Mouse (Mus musculus): ENCODE results near the gene Map4k3. TPM values are rescaled to one million over a fixed set of nuclear protein-coding genes. Genes with fewer than 3 reads are reported as not detected.
A peak's percentile ranks its signal among the peaks of the same experiment; 100 is the strongest.
"Not testable (repeated sequence)": the region's sequence is repeated elsewhere in the genome, so short reads cannot be mapped to it uniquely, and the experiment has no call there.

Gene Map4k3
- total and polyA plus RNA-seq, 3 experiments: 3.2 to 4.1 TPM; not detected in 1

DNA sequence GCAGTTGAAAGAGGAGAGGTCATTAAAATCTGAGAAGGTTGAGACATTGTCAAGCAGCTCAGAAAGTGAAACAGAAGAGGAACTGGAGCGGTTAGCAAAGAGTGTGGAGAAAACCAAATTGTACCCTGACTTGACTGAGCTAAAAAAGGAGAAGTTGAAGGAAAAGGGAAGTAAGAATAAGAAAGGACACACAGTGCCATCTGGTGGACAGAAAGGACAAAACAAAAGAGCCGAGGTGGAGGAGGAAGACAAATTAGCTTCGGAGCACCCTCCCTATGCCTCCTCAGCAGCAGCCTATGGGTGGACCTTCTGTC, 163.7 kb downstream of the Map4k3 start (continued):
- no peak; the same call in 1 of the 2 replicates for TF ChIP-seq TCF12 (IDR thresholded peaks at IDR 0.05; ENCODE audit: low read depth, low read length)
- 0 out of 2 replicates have a peak, but pooled peaks have one; percentile 4 for TF ChIP-seq GATA1 (IDR thresholded peaks at IDR 0.05; ENCODE audit: low read depth, low read length)
- no peak for TF ChIP-seq JUND (IDR thresholded peaks at IDR 0.05; ENCODE audit: low read depth, low read length)
- TF ChIP-seq SIN3A (IDR thresholded peaks at IDR 0.05; ENCODE audit: low read length): peak; percentile 66; the same call in 1 of the 2 replicates
- no peak for TF ChIP-seq USF2 (IDR thresholded peaks at IDR 0.05; ENCODE audit: borderline replicate concordance in 1 of 2, insufficient read depth in 1 of 2, low read depth in 1 of 2, low read length in 2 of 2)
- TF ChIP-seq CHD1 (IDR thresholded peaks at IDR 0.05; ENCODE audit: low read depth, low read length): no peak
- no peak for TF ChIP-seq ELF1 (IDR thresholded peaks at IDR 0.05; ENCODE audit: low read depth, low read length)
- no peak; the same call in 1 of the 2 replicates for TF ChIP-seq RCOR1 (IDR thresholded peaks at IDR 0.05; ENCODE audit: low read depth, low read length)
- TF ChIP-seq USF1 (IDR thresholded peaks at IDR 0.05; ENCODE audit: low read depth, low read length): no peak
- TF ChIP-seq NELFE (IDR thresholded peaks at IDR 0.05; ENCODE audit: low read depth, low read length): no peak; the same call in 1 of the 2 replicates
- TF ChIP-seq TBP (IDR thresholded peaks at IDR 0.05; ENCODE audit: low read depth, low read length): peak; percentile 85
- TF ChIP-seq CTCF (IDR thresholded peaks at IDR 0.05 in 2 of 3, conservative IDR thresholded peaks at IDR 0.05 in 1 of 3; ENCODE audit: control insufficient read depth in 1 of 3, insufficient read depth in 1 of 3, low read depth in 2 of 3, low read length in 3 of 3, poor library complexity in 1 of 3, severe bottlenecking in 1 of 3): peak; percentile 40 to 79 (median 57); a peak in 5 of 6 replicates
- no peak for TF ChIP-seq MEF2A (IDR thresholded peaks at IDR 0.05; ENCODE audit: extremely low read depth, insufficient replicate concordance, low read depth, low read length, poor library complexity, severe bottlenecking)
- no peak for TF ChIP-seq UBTF (IDR thresholded peaks at IDR 0.05; ENCODE audit: borderline replicate concordance, insufficient read depth, low read depth, low read length)
- no peak for TF ChIP-seq NRF1 (IDR thresholded peaks at IDR 0.05; ENCODE audit: insufficient read depth, low read depth, low read length, poor library complexity, severe bottlenecking)
- peak; percentile 62; the same call in 1 of the 2 replicates for TF ChIP-seq MXI1 (IDR thresholded peaks at IDR 0.05; ENCODE audit: low read depth, low read length)

- DNase-seq (ENCODE audit: low read depth, low spot score): peak; percentile 92
- not testable (repeated sequence) for H3K36me3 ChIP-seq (ENCODE audit: control insufficient read depth in 1 of 2, insufficient read depth in 2 of 2, low read length in 2 of 2); H3K4me1 ChIP-seq (ENCODE audit: control insufficient read depth in 1 of 2, insufficient read depth in 2 of 2, low read length in 2 of 2); H3K79me2 ChIP-seq (ENCODE audit: control insufficient read depth, insufficient read depth, low read length, poor library complexity); H3K27me3 ChIP-seq (ENCODE audit: control insufficient read depth in 1 of 2, insufficient read depth in 2 of 2, low read length in 2 of 2); H3K9me3 ChIP-seq (replicated peaks; ENCODE audit: insufficient read depth, low read length)
- peak overlapping the region; percentile 95 for H3K27ac ChIP-seq (ENCODE audit: control insufficient read depth, low read depth, low read length)
- H3K9ac ChIP-seq (ENCODE audit: control insufficient read depth, low read depth, low read length, poor library complexity, severe bottlenecking): peak overlapping the region; percentile 80
- peak overlapping the region; percentile 75 to 80 for H3K4me3 ChIP-seq (ENCODE audit: control insufficient read depth in 1 of 2, insufficient read depth in 1 of 2, low read depth in 2 of 2, low read length in 2 of 2)
- peak; percentile 80 for TF ChIP-seq POLR2AphosphoS2 (IDR thresholded peaks at IDR 0.05; ENCODE audit: low read length)
- TF ChIP-seq NELFE (IDR thresholded peaks at IDR 0.05; ENCODE audit: low read depth, low read length): peak; percentile 75
- TF ChIP-seq SIN3A (IDR thresholded peaks at IDR 0.05; ENCODE audit: low read length): peak; percentile 23
- peak; percentile 58; the same call in 1 of the 2 replicates for TF ChIP-seq MAX (IDR thresholded peaks at IDR 0.05; ENCODE audit: low read length)
- peak; percentile 40 to 78; a peak in 2 of 4 replicates for TF ChIP-seq POLR2A (IDR thresholded peaks at IDR 0.05; ENCODE audit: control insufficient read depth in 1 of 2, insufficient read depth in 1 of 2, low read depth in 1 of 2, low read length in 2 of 2, poor library complexity in 1 of 2)
- TF ChIP-seq TBP (IDR thresholded peaks at IDR 0.05; ENCODE audit: low read depth, low read length): peak; percentile 92
- TF ChIP-seq MXI1 (IDR thresholded peaks at IDR 0.05; ENCODE audit: low read depth, low read length): peak; percentile 68
- peak; percentile 26; the same call in 1 of the 2 replicates for TF ChIP-seq TCF12 (IDR thresholded peaks at IDR 0.05; ENCODE audit: low read depth, low read length)
- TF ChIP-seq ZMIZ1 (IDR thresholded peaks at IDR 0.05; ENCODE audit: low read depth, low read length): peak; percentile 87
- peak; percentile 32; the same call in 1 of the 2 replicates for TF ChIP-seq HCFC1 (IDR thresholded peaks at IDR 0.05; ENCODE audit: low read depth, low read length)
- TF ChIP-seq ETS1 (IDR thresholded peaks at IDR 0.05; ENCODE audit: low read depth, low read length): peak; percentile 27; the same call in 1 of the 2 replicates
- TF ChIP-seq CHD1 (IDR thresholded peaks at IDR 0.05; ENCODE audit: low read depth, low read length): peak; percentile 95
Measured at GRCm38 (mm10) chr17:80563762-80564610, 164.3 kb downstream of the Map4k3 start.
